Mouse (Mus musculus) erythroid progenitor cell, adult 5-6 weeks (primary cell): ENCODE measurements around the gene Il12rb1. TPM values are rescaled to one million over a fixed set of nuclear protein-coding genes. Genes with fewer than 3 reads are reported as not detected.
A peak's percentile ranks its signal among the peaks of the same experiment; 100 is the strongest.

Experiments
- ATAC-seq: replicated peaks from 2 replicates; pipeline ENCODE4 v1.8.0; 2016; ENCODE audit warnings: moderate number of reproducible peaks, mild to moderate bottlenecking, moderate TSS enrichment, inconsistent platforms; ENCODE audit not compliant: poor library complexity, low FRiP score, severe bottlenecking
- total RNA-seq, 2 experiments: library from RNA; stranded (forward) in 1 of 2; stranded (reverse) in 1 of 2; fragments of 150-400 nt in 1 of 2; fragments of 186-747, 209-891 nt in 1 of 2; gene quantifications; 2 replicates each; pipeline versions ENCODE4 v1.2.3 to v1.2.4; 2015 to 2017; ENCODE audit warnings: low replicate concordance in 2 of 2

Gene Il12rb1
- 0.84 and 1.1 TPM in 2 replicates for total RNA-seq (2015; ENCODE audit: low replicate concordance)
- total RNA-seq (2017; ENCODE audit: low replicate concordance), result 0.13 and 0.53 TPM in 2 replicates

GRCm38 (mm10) chr8:70808239-70808638, at the start of gene Il12rb1:
Gene Il12rb1, plus strand, starts transcription at chr8:70808449.
- ATAC-seq, result no peak

GRCm38 (mm10) chr8:70758616-70759561, 49.4 kb upstream of the Il12rb1 start:
- no peak for ATAC-seq

GRCm38 (mm10) chr8:70760350-70760749, 47.9 kb upstream of the Il12rb1 start:
- ATAC-seq, result no peak

- peak; percentile 80 for ATAC-seq
Observed at GRCm38 (mm10) chr8:70760775-70761406, 47.4 kb upstream of the Il12rb1 start, which contains the start of gene Mpv17l2. Gene Mpv17l2, minus strand, starts transcription at chr8:70760946.

- ATAC-seq, result peak; percentile 51
Observed at GRCm38 (mm10) chr8:70762118-70762517, 46.1 kb upstream of the Il12rb1 start.

- ATAC-seq, result no peak
Observed at GRCm38 (mm10) chr8:70763354-70763753, 44.9 kb upstream of the Il12rb1 start.

- peak; percentile 33 for ATAC-seq
Observed at GRCm38 (mm10) chr8:70764026-70764425, 44.2 kb upstream of the Il12rb1 start.

- no peak for ATAC-seq
Observed at GRCm38 (mm10) chr8:70764676-70765075, 43.6 kb upstream of the Il12rb1 start.

GRCm38 (mm10) chr8:70765329-70765728, 42.9 kb upstream of the Il12rb1 start:
- ATAC-seq, result no peak

GRCm38 (mm10) chr8:70765838-70766570, 42.2 kb upstream of the Il12rb1 start:
- ATAC-seq, result no peak

GRCm38 (mm10) chr8:70766571-70767440, 41.4 kb upstream of the Il12rb1 start:
- ATAC-seq, result peak; percentile 60

- ATAC-seq, result no peak
Observed at GRCm38 (mm10) chr8:70767503-70767902, 40.7 kb upstream of the Il12rb1 start.

- no peak for ATAC-seq
Observed at GRCm38 (mm10) chr8:70768231-70768776, 39.9 kb upstream of the Il12rb1 start.

- no peak for ATAC-seq
Observed at GRCm38 (mm10) chr8:70768956-70769355, 39.3 kb upstream of the Il12rb1 start.

GRCm38 (mm10) chr8:70769359-70769758, 38.9 kb upstream of the Il12rb1 start:
- peak; percentile 70 for ATAC-seq

- ATAC-seq, result no peak
Observed at GRCm38 (mm10) chr8:70769858-70770257, 38.4 kb upstream of the Il12rb1 start.

GRCm38 (mm10) chr8:70770748-70771147, 37.5 kb upstream of the Il12rb1 start:
- no peak for ATAC-seq

GRCm38 (mm10) chr8:70771217-70771616, 37.0 kb upstream of the Il12rb1 start:
- no peak for ATAC-seq

GRCm38 (mm10) chr8:70772075-70772474, 36.2 kb upstream of the Il12rb1 start:
- ATAC-seq, result no peak
